Mouse (Mus musculus): ENCODE measurements at regions not wholly inside any gene's neighbourhood (a gene's known extent, or its start where the extent isn't known, plus 50 kb on each side); places are given as distances from the start of the nearest gene placed in this dataset.

GRCm38 (mm10) chr15:91916946-91917345, 78.9 kb downstream of the Smgc start:
- TF ChIP-seq ZKSCAN1 (IDR thresholded peaks at IDR 0.05; ENCODE audit: borderline replicate concordance, low read depth, low read length) (no peak), EP300 (IDR thresholded peaks at IDR 0.05; ENCODE audit: low read length) (no peak), NELFE (IDR thresholded peaks at IDR 0.05; ENCODE audit: low read depth, low read length) (no peak), MEF2A (IDR thresholded peaks at IDR 0.05; ENCODE audit: borderline replicate concordance, low read depth, low read length) (no peak), ETS1 (conservative IDR thresholded peaks at IDR 0.05; ENCODE audit: low read depth, low read length) (no peak), CTCF (conservative IDR thresholded peaks at IDR 0.05 in 1 of 2, IDR thresholded peaks at IDR 0.05 in 1 of 2; ENCODE audit: low read depth in 2 of 2, low read length in 2 of 2) (no peak)

All from CH12.LX (cell line).